Mouse (Mus musculus) embryonic facial prominence, embryonic 10.5 days (tissue): ENCODE results near the gene Acot7. TPM values are rescaled to one million over a fixed set of nuclear protein-coding genes. Genes with fewer than 3 reads are reported as not detected.
A peak's percentile ranks its signal among the peaks of the same experiment; 100 is the strongest.

ENCODE experiments used
- DNase-seq: peaks from one replicate; pipeline ENCODE4 v3.0.0-alpha.2; 2017; ENCODE audit warnings: low spot score
- H3K27ac ChIP-seq: fragments of 300-500 bp; sonication (generic); replicated peaks from 2 replicates; pipeline ENCODE4 v1.5.1; 2016; ENCODE audit warnings: mild to moderate bottlenecking
- H3K27me3 ChIP-seq: fragments of 300-500 bp; sonication (generic); replicated peaks from 2 replicates; pipeline ENCODE4 v1.6.1; 2016; ENCODE audit warnings: low read depth, mild to moderate bottlenecking; ENCODE audit not compliant: poor library complexity, severe bottlenecking
- H3K36me3 ChIP-seq: fragments of 300-500 bp; sonication (generic); replicated peaks from 2 replicates; pipeline ENCODE4 v1.6.1; 2016; ENCODE audit warnings: mild to moderate bottlenecking, moderate library complexity
- H3K4me1 ChIP-seq: fragments of 300-500 bp; sonication (generic); 2 replicates; pipeline ENCODE4 v1.6.1; 2016
- H3K4me3 ChIP-seq: fragments of 300-500 bp; sonication (generic); 2 replicates; pipeline ENCODE4 v1.5.1; 2016; ENCODE audit warnings: mild to moderate bottlenecking, moderate library complexity
- H3K9me3 ChIP-seq: fragments of 300-500 bp; sonication (generic); 2 replicates; pipeline ENCODE4 v1.6.1; 2016; ENCODE audit warnings: mild to moderate bottlenecking
- WGBS: fragments of 180-500 bp; shearing (Covaris S2); methylation state at CpG from one replicate; pipeline ENCODE4 v1.1.7; 2016; 5-methylcytosine and 5-hydroxymethylcytosine counted together
- polyA plus RNA-seq: library from polyadenylated mRNA; unstranded; fragments of >200 nt; fragmentation: Nextera tagmentation; extraction: Ambion mirVana; gene quantifications from 2 replicates; pipeline ENCODE4 v1.2.1, GENCODE M21; 2016

Gene Acot7
- polyA plus RNA-seq, 1 experiment from 2014 or later: 51.8 TPM

GRCm38 (mm10) chr4:152265791-152266190 is 87.9 kb downstream of the Acot7 start:
- Histone ChIP-seq H3K9me3 (no peaks in the 10 kb centered on the region), H3K4me3 (no peak overlapping the region), H3K4me1 (peaks cover 74% of the 10 kb centered on the region), H3K36me3 (peaks cover 4% of the 10 kb centered on the region), H3K27ac (no peak overlapping the region), H3K27me3 (0 out of 2 replicates have a peak, but pooled peaks cover 5% of the 10 kb centered on the region)
- no peak for DNase-seq
- WGBS: 71% methylated on average over 5 of the region's 5 CpGs

DNA sequence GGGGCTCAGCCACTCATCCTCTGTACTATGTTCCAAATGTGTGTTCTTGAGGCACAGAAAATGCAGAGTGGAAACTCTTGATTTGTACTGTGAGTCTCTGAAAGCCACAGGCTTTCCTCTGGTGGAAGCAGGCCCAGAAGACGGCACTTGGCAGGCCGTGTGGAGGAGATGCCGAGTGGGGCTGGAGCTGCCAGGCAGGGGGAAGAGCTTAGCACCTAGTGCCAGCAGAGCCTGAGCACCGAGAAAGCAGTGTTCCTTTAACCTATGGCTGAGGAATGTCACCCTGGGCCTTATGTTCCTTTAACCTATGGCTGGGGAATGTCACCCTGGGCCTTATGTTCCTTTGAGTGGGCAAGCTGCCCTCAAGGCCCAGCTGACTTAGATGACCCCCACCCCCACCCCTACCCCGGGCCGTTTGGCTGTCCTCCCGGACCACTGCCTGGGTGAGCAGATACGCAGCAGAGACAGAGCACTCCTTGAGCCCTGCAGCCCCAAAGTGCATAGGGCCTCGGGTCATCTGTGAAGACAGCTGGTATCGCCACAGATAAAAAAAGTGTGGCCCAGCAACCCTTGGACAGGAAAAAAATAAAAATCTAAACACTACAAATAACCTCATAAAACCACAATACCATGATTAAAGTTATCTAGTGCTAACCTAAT is 88.4 kb downstream of the Acot7 start:
- 57% methylated on average over 10 of the region's 10 CpGs for WGBS
- H3K36me3 ChIP-seq: no peaks in the 10 kb centered on the region; the same call in 1 of the 2 replicates
- H3K4me1 ChIP-seq: peaks cover 70% of the 10 kb centered on the region
- H3K27me3 ChIP-seq: peaks cover 11% of the 10 kb centered on the region; the same call in 1 of the 2 replicates
- H3K4me3 ChIP-seq: no peak overlapping the region
- no peaks in the 10 kb centered on the region for H3K9me3 ChIP-seq
- no peak overlapping the region for H3K27ac ChIP-seq
- no peak for DNase-seq

DNA sequence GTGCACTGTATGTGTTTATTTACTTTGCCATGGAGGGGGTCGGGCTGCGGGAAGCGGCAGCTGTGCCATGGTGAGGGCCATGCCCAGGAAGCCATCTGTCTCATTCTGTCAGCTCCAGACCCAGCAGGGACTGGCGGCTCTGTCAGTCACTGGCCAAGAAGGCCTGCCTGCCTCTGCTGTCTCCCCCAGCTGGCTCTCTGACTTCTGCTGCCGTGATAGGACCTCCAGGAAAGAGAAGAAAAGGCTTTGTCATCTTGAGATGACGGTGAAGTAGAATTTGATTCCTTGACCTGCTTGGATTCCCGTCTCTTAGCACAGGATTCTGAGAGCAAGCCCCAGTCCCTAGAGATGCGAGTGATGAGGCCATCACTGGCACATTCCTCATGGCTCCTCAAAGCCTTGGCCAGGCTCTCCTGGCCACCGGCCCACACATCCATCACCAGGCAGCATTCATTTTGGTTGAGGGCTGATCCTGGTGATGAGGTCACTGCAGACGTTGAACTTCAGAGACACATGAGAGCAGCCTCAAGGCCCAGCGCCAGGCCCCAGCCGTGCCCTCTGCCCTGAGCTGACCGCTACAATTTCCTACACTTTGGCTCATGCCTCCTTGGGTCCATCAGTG is 89.9 kb downstream of the Acot7 start:
- DNase-seq: no peak
- Histone ChIP-seq H3K4me3 (no peak overlapping the region), H3K9me3 (no peaks in the 10 kb centered on the region), H3K27ac (no peak overlapping the region), H3K4me1 (peaks cover 68% of the 10 kb centered on the region), H3K36me3 (no peaks in the 10 kb centered on the region; the same call in 1 of the 2 replicates), H3K27me3 (peaks cover 25% of the 10 kb centered on the region)
- 84% methylated on average over 13 of the region's 13 CpGs for WGBS

DNA sequence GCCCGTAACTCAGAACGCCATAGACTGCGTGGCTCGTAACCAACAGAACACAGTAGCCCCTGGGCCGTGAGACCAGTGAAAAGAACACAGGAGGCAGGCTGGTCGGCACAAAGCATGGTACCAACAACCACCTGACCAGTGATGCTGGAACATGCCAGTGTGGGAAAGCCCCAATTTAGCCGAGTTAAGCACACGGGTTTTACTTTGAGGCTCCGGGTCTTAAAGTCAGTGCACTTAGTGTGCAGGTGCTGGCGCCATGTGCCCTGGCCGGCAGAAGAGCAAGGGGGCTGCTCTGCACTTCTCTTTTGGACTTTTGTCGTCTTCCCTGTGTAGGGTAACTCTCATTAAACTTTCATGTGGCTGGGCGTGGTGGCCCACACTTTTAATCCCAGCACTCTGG is 92.0 kb downstream of the Acot7 start:
- no peak overlapping the region for H3K27ac ChIP-seq
- no peak for DNase-seq
- H3K27me3 ChIP-seq: peaks cover 46% of the 10 kb centered on the region
- no peaks in the 10 kb centered on the region for H3K9me3 ChIP-seq
- peaks cover 69% of the 10 kb centered on the region for H3K4me1 ChIP-seq
- no peaks in the 10 kb centered on the region; the same call in 1 of the 2 replicates for H3K36me3 ChIP-seq
- H3K4me3 ChIP-seq: no peak overlapping the region
- 85% methylated on average over 13 of the region's 13 CpGs for WGBS

- Histone ChIP-seq H3K4me3 (no peak overlapping the region), H3K4me1 (peaks cover 72% of the 10 kb centered on the region), H3K36me3 (no peaks in the 10 kb centered on the region; the same call in 1 of the 2 replicates), H3K27me3 (peaks cover 52% of the 10 kb centered on the region), H3K9me3 (no peaks in the 10 kb centered on the region), H3K27ac (no peak overlapping the region)
- WGBS: 83% methylated on average over 9 of the region's 9 CpGs
- no peak for DNase-seq
Measured at GRCm38 (mm10) chr4:152270599-152270998, 92.7 kb downstream of the Acot7 start.

GRCm38 (mm10) chr4:152271334-152271733 is 93.4 kb downstream of the Acot7 start:
- Histone ChIP-seq H3K4me1 (peaks cover 69% of the 10 kb centered on the region), H3K36me3 (no peaks in the 10 kb centered on the region; the same call in 1 of the 2 replicates), H3K9me3 (no peaks in the 10 kb centered on the region), H3K27me3 (peaks cover 59% of the 10 kb centered on the region), H3K4me3 (no peak overlapping the region), H3K27ac (no peak overlapping the region)
- WGBS: 89% methylated on average over 11 of the region's 11 CpGs
- no peak for DNase-seq

- Histone ChIP-seq H3K9me3 (no peaks in the 10 kb centered on the region), H3K36me3 (no peaks in the 10 kb centered on the region; the same call in 1 of the 2 replicates), H3K4me1 (peaks cover 74% of the 10 kb centered on the region), H3K27me3 (peaks cover 66% of the 10 kb centered on the region), H3K4me3 (no peak overlapping the region), H3K27ac (0 out of 2 replicates have a peak overlapping the region, but pooled peaks have one; percentile 10)
- no peak for DNase-seq
- 66% methylated on average over 7 of the region's 7 CpGs for WGBS
Measured at GRCm38 (mm10) chr4:152272006-152272405, 94.1 kb downstream of the Acot7 start.

- H3K27me3 ChIP-seq: peaks cover 70% of the 10 kb centered on the region
- DNase-seq: peak; percentile 40
- 24% methylated on average over 9 of the region's 9 CpGs for WGBS
Measured at GRCm38 (mm10) chr4:152272449-152273049, 94.6 kb downstream of the Acot7 start.

GRCm38 (mm10) chr4:152273191-152273590 is 95.3 kb downstream of the Acot7 start:
- H3K4me1 ChIP-seq: peaks cover 66% of the 10 kb centered on the region
- peak overlapping the region; percentile 75; the same call in 1 of the 2 replicates for H3K4me3 ChIP-seq
- no peak for DNase-seq
- no peaks in the 10 kb centered on the region; the same call in 1 of the 2 replicates for H3K36me3 ChIP-seq
- WGBS: 15% methylated on average over 3 of the region's 3 CpGs
- peaks cover 70% of the 10 kb centered on the region for H3K27me3 ChIP-seq
- H3K27ac ChIP-seq: peak overlapping the region; percentile 14; the same call in 1 of the 2 replicates
- H3K9me3 ChIP-seq: no peaks in the 10 kb centered on the region

More at GRCm38 (mm10) chr4:152272449-152273049, 94.6 kb downstream of the Acot7 start:
- H3K27ac ChIP-seq: 0 out of 2 replicates have a peak overlapping the region, but pooled peaks have one; percentile 14
- peaks cover 72% of the 10 kb centered on the region for H3K4me1 ChIP-seq
- H3K4me3 ChIP-seq: peak overlapping the region; percentile 5; the same call in 1 of the 2 replicates
- H3K36me3 ChIP-seq: no peaks in the 10 kb centered on the region; the same call in 1 of the 2 replicates
- H3K9me3 ChIP-seq: no peaks in the 10 kb centered on the region

GRCm38 (mm10) chr4:152273621-152274236 is 95.8 kb downstream of the Acot7 start, which contains the start of gene Gpr153:
TSS of gene Gpr153 (plus strand) at chr4:152274232.
- peak within 1 kb of the TSS; percentile 81 for H3K27ac ChIP-seq
- WGBS: under 1% methylated on average over 48 of the region's 48 CpGs
- H3K4me3 ChIP-seq: peak within 1 kb of the TSS; percentile 75
- H3K4me1 ChIP-seq: peaks cover 62% of the 10 kb centered on the region
- no peaks in the 10 kb centered on the region for H3K9me3 ChIP-seq
- H3K36me3 ChIP-seq: no peaks in the 10 kb centered on the region
- peak; percentile 79 for DNase-seq
- H3K27me3 ChIP-seq: peaks cover 73% of the 10 kb centered on the region

DNA sequence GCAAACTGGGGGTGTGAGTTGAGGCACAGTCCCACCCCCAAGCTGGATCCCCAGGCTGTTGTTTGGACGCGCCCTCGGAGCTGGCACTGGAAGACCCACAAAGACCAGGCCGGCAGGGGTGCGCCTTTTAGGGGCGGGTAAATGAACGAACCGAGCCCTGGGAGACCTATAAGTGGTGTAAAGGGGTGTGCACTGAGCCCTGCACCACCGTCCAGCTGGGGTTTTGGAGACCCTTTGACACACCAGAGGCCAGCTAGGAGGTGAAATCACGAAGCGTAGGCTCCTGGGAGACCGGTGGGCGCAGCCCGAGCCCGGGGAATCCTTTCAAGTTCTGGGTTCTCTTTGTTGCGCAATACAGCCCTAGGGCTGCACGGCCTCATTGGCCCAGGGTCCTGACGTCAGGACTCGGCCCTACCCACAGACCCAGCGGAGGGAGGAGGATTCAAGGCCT is 96.8 kb downstream of the Acot7 start:
- H3K36me3 ChIP-seq: no peaks in the 10 kb centered on the region
- H3K4me3 ChIP-seq: peak overlapping the region; percentile 75
- H3K27me3 ChIP-seq: peaks cover 81% of the 10 kb centered on the region
- under 1% methylated on average over 20 of the region's 20 CpGs for WGBS
- H3K27ac ChIP-seq: peak overlapping the region; percentile 81
- H3K9me3 ChIP-seq: no peaks in the 10 kb centered on the region
- peaks cover 61% of the 10 kb centered on the region for H3K4me1 ChIP-seq
- peak; percentile 66 for DNase-seq
